Mouse (Mus musculus): ENCODE measurements at regions not wholly inside any gene's neighbourhood (a gene's known extent, or its start where the extent isn't known, plus 50 kb on each side); places are given as distances from the start of the nearest gene placed in this dataset.
A peak's percentile ranks its signal among the peaks of the same experiment; 100 is the strongest.

GRCm38 (mm10) chr3:61064720-61065119 lies 62.1 kb downstream of the P2ry1 start:
- no peak for DNase-seq

DNA sequence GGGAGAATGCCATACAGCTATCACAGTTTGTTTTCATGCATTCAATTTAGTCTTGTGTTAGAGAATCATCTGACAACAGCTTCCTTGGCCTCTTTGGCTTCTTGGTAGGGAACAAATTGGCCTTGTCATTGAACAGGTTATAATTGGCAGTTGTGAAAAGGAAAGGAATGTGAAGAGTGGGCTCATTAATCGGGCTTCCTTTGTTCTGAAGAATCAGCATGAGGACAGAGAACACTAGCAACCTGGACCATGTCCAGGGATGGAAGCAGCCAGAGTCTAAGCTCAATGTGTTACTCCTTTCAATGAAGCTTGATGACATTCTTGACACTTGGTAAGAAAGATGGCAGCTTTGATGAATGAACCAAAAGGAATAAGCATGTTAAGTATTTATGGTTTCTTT lies 64.5 kb downstream of the P2ry1 start:
- no peak for DNase-seq

DNA sequence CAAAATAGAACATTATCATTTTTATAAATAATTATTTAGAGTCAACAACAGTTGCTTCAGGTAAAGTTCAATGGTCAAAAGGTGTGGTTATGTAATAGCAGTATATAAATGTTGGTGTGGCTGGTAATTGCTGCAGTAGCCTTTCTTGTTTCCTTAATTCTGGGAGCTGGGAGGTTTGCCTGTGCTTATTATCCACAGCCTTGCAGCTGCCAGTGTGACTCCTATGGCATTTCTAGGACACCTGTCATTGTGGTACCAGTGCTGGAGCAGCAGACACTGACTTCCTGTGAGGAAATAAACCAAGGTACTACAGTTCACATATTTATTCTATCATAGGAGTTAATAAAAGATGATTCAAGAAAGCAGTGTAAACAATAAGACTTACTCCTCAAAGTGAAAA lies 65.6 kb downstream of the P2ry1 start:
- DNase-seq: no peak

- DNase-seq: no peak
These were observed 68.4 kb downstream of the P2ry1 start for GRCm38 (mm10) chr3:61071041-61071440.

DNA sequence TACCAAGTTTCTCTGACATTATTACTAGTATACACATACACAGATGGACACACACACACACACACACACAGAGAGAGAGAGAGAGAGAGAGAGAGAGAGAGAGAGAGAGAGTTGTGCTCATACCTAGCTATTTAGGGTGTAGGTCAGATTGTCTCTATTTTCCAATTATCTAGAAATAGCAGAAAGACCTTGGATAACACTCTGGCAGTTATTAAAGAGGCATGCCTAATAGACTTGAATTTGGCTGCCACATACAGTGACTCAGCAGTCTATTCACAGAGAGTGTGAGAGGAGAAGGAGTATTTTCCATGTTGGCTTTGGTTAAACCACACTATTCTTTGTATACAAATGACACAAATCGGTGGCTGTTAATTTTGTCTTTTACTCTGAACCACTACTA lies 69.7 kb downstream of the P2ry1 start:
- no peak for DNase-seq

- no peak for DNase-seq
These were observed 70.5 kb downstream of the P2ry1 start for GRCm38 (mm10) chr3:61073103-61073502.

DNA sequence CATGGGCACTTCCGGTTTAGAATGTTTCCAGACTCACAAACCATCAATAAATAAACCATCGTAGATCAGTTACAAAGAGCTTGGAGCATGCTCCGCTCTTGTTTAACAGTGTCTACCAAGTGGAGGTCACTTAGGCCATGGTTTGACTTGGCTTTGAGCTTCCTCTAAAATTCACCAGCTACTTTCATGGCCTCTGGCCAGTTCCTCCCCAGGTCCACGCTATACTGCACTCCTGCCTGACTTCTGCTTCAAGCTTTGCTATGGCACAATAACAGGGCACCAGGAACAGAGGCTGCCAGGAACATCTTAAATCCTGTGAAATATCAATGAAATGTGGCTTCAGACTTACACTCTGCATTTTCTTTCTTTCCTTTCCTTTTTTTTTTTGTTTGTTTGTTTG lies 71.2 kb downstream of the P2ry1 start:
- DNase-seq: no peak

DNA sequence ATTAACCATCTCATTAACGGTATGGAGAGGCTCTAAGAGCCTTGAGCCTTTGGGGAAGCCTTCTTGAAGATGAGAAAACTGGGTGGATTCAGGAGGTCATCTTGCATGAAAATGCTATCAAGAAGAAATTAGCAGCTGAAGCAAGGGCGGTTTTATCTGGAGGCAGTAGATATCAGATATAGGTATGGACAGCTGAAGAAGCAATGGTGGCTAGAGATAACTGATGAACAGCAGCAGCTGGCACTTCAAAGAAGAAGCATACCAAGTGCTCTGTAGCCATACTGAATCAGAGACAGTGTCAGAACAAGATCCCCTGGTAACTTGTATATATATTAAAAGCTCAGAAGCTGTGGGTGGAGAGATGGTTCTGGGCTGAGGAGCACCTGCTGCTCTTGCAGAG lies 73.2 kb downstream of the P2ry1 start:
- DNase-seq: no peak

DNA sequence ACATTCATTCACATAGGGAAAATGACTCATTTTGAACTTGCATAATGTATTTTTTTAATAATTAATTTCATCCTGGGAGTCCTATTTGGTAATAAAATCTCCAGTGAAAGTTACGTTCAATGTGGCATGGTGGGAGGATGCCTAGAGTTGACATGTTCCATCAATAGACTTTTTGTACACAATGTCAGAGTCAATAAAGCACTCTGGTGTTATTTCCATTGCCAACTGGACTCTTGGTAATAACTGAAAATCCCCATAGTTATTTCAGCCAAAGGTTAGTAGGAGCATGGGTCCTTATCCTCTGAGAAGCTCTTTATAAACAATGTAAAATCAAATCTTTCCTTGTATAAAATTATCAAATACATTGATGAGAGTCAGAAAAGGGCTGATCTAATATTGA lies 87.3 kb downstream of the P2ry1 start:
- DNase-seq: no peak

DNA sequence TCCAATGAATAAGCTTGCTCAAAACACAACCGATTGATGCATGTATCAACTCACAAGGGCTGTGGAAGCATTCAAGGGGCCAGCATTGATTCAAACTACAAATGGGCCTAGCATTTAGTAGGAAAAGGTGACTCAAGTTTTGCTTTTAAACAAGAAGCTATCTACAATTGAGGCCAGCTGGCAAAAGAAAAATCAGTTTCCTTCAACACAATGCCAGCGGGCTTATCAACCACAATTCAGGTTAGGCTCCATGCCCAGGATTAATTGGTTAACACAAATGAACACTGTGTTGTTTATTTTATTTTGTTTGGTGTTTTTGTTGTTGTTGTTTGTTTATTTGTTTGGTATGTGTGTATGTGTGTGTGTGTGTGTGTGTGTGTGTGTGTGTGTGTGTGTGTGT lies 89.4 kb downstream of the P2ry1 start:
- no peak for DNase-seq

GRCm38 (mm10) chr3:61116364-61116763 lies 113.8 kb downstream of the P2ry1 start:
- no peak for DNase-seq

GRCm38 (mm10) chr3:61133096-61133495 lies 130.5 kb downstream of the P2ry1 start:
- DNase-seq: no peak

- no peak for DNase-seq
These were observed 151.5 kb downstream of the P2ry1 start for GRCm38 (mm10) chr3:61154087-61154486.

DNA sequence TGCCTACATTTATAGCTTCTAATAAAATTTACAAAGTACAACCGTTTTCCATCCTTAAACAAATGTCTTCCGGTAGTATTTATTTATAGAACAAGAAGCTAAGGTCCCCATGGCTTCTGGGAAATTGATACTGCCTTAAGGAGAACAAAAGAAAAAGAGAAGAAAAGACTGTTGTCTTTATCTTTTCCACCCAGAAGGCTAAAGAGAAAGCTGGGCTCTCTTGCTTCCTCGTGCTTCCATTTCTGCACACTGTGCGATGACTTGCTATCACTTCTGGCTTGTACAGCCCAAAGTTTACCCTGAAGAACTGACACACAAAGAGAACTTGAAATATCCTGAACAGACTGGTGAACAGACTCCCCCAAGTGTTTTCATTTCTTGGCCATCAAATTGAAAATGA lies 157.2 kb downstream of the P2ry1 start:
- no peak for DNase-seq

- DNase-seq: no peak
These were observed 158.8 kb downstream of the P2ry1 start for GRCm38 (mm10) chr3:61161384-61161783.

GRCm38 (mm10) chr3:61185789-61186188 lies 175.6 kb upstream of the Rap2b start:
- no peak for DNase-seq

DNA sequence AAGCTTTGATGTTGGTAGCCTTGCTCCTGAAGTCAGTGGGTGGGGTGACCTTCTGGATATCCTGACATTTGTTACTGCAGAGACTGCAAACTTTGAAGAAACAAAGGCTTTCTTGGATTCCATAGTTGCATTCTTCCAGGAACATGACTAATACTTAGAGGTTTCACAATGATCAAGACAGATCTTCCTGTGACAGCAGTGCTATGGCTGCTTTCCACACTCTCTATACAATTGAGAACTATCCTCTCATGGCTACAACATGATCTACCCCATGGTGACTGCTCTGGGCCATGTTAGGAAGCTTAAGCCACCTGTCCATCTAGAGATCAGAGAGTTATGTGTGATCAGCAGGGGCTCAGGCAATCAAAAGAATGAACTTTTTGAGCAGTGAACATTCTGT lies 172.8 kb upstream of the Rap2b start:
- DNase-seq: no peak

- DNase-seq: no peak
These were observed 144.9 kb upstream of the Rap2b start for GRCm38 (mm10) chr3:61216562-61216961.

GRCm38 (mm10) chr3:61224505-61224904 lies 136.9 kb upstream of the Rap2b start:
- no peak for DNase-seq

- DNase-seq: no peak
These were observed 136.4 kb upstream of the Rap2b start for GRCm38 (mm10) chr3:61225054-61225453.

DNA sequence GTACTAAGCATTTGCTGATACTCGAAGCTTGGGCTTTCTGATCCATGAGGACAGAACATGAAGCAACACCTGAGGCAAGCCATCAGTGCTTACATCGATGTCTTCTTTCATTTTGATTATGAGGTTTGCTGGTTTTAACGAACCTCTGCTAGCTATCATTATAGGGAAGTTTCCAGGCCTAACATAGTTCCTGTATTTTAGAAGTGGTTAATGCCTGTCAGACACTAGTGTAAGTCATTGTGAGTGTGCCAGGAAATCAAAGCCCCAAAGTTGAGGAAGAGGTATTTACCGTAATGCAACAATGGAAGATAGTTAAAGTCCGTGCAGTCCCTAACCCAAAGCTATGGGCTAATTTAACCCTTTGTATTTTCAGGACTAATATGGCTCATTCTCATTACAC lies 120.1 kb upstream of the Rap2b start:
- no peak for DNase-seq

GRCm38 (mm10) chr3:61243876-61244527 lies 117.4 kb upstream of the Rap2b start:
- peak; percentile 5 to 18 for DNase-seq

DNA sequence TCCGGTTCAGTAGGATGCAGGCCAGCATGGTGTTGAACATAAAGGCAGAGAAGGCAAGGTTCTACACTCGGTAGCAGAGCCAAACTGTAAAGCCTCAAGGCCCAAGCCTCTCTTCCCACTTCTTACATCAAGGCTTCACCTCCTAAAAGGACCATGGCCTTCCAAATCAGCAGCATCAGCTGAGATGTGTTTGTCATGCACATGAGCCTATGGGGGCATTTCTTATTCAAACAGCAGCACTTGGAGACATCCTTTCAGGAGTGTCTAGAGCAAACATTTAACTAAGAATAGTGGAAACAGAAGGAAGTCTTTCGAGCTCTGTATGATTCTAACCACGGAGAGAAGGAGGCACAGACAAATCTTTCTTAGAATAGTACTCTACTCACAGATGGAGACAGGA lies 115.0 kb upstream of the Rap2b start:
- no peak for DNase-seq

GRCm38 (mm10) chr3:61247344-61247743 lies 114.1 kb upstream of the Rap2b start:
- DNase-seq: no peak

DNA sequence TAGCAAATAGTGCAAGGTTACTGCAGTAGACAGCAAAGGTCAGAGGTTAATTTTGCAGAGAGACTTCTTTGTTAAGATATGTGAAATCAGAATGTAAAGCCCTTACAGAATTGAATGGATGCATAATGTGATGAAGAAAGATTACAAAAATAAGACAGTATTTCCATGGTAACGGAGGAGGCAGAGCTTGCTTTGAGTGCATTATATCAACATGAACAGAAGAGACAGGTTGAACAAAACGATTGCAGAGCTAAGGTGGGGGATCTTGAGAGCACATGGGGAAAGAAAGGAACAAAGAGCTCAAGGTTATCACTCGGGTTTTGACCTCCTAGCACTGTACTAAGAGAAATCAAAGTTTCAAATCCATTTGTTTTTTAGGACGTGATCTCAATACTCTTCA lies 106.2 kb upstream of the Rap2b start:
- DNase-seq: no peak

DNA sequence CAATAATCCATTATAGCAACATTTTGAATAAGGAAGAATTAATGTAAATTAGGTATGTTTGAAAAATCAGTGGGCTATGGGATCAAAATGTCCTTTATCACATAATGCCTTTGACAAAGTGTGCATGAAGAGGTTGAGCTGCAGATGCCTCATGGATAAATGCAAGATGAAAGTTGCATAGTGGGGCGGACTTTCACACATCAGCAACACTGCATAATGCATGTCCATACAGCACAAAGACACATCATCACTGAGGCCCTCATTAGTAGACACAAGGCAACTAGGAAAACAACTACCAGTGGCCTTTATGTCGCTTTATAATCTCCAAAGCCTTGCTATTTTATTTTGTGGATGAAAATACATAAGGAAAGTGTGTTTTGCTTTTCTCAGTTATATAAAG lies 105.8 kb upstream of the Rap2b start:
- DNase-seq: no peak
